Mouse (Mus musculus): ENCODE data around the gene Rmnd5a. TPM values are rescaled to one million over a fixed set of nuclear protein-coding genes. Genes with fewer than 3 reads are reported as not detected.
A peak's percentile ranks its signal among the peaks of the same experiment; 100 is the strongest.
"Not testable (repeated sequence)": the region's sequence is repeated elsewhere in the genome, so short reads cannot be mapped to it uniquely, and the experiment has no call there.

Rmnd5a gene
- polyA plus RNA-seq (2012; ENCODE audit: insufficient read depth, insufficient read length, low replicate concordance, missing spikeins) = 296 and 688 TPM in 2 replicates

GRCm38 (mm10) chr6:71440492-71441250 is at the start of gene Rmnd5a:
TSS of gene Rmnd5a (minus strand) at chr6:71440637.
- Histone ChIP-seq H3K4me3 (ENCODE audit: insufficient read depth, low read depth, low read length) (peak within 1 kb of the TSS; percentile 96), H3K4me1 (ENCODE audit: control insufficient read depth, insufficient read depth, low read length) (peaks cover 7% of the 10 kb centered on the region; the same call in 1 of the 2 replicates), H3K27ac (ENCODE audit: insufficient read depth, low read depth, low read length) (peak within 1 kb of the TSS; percentile 99)
- WGBS = under 1% methylated on average over 75 of the region's 75 CpGs
- TF ChIP-seq POLR2A (IDR thresholded peaks at IDR 0.05; ENCODE audit: insufficient read depth, low read depth, low read length) (peak; percentile 41; the same call in 1 of the 2 replicates), CTCF (IDR thresholded peaks at IDR 0.05; ENCODE audit: insufficient read depth, low read depth, low read length) (peak; percentile 77; the same call in 1 of the 2 replicates)

GRCm38 (mm10) chr6:71487966-71488365 is 47.5 kb upstream of the Rmnd5a start:
- 66% methylated on average over 4 of the region's 4 CpGs for WGBS
- Histone ChIP-seq H3K4me3 (ENCODE audit: insufficient read depth, low read depth, low read length) (no peak overlapping the region), H3K4me1 (ENCODE audit: control insufficient read depth, insufficient read depth, low read length) (no peaks in the 10 kb centered on the region), H3K27ac (ENCODE audit: insufficient read depth, low read depth, low read length) (no peak overlapping the region)
- TF ChIP-seq POLR2A (IDR thresholded peaks at IDR 0.05; ENCODE audit: insufficient read depth, low read depth, low read length) = no peak
- no peak for TF ChIP-seq CTCF (IDR thresholded peaks at IDR 0.05; ENCODE audit: insufficient read depth, low read depth, low read length)

- 94% methylated on average over 1 of the region's 1 CpGs for WGBS
- TF ChIP-seq POLR2A (IDR thresholded peaks at IDR 0.05; ENCODE audit: insufficient read depth, low read depth, low read length) = no peak
- no peak for TF ChIP-seq CTCF (IDR thresholded peaks at IDR 0.05; ENCODE audit: insufficient read depth, low read depth, low read length)
- no peak overlapping the region for H3K4me3 ChIP-seq (ENCODE audit: insufficient read depth, low read depth, low read length)
- no peaks in the 10 kb centered on the region for H3K4me1 ChIP-seq (ENCODE audit: control insufficient read depth, insufficient read depth, low read length)
- H3K27ac ChIP-seq (ENCODE audit: insufficient read depth, low read depth, low read length) = no peak overlapping the region
These were observed 46.4 kb upstream of the Rmnd5a start for GRCm38 (mm10) chr6:71486867-71487266.

GRCm38 (mm10) chr6:71486226-71486625 is 45.8 kb upstream of the Rmnd5a start:
- H3K4me3 ChIP-seq (ENCODE audit: insufficient read depth, low read depth, low read length) = no peak overlapping the region
- TF ChIP-seq POLR2A (IDR thresholded peaks at IDR 0.05; ENCODE audit: insufficient read depth, low read depth, low read length) (no peak), CTCF (IDR thresholded peaks at IDR 0.05; ENCODE audit: insufficient read depth, low read depth, low read length) (no peak)
- WGBS = 76% methylated on average over 2 of the region's 2 CpGs
- no peaks in the 10 kb centered on the region for H3K4me1 ChIP-seq (ENCODE audit: control insufficient read depth, insufficient read depth, low read length)
- no peak overlapping the region for H3K27ac ChIP-seq (ENCODE audit: insufficient read depth, low read depth, low read length)

DNA sequence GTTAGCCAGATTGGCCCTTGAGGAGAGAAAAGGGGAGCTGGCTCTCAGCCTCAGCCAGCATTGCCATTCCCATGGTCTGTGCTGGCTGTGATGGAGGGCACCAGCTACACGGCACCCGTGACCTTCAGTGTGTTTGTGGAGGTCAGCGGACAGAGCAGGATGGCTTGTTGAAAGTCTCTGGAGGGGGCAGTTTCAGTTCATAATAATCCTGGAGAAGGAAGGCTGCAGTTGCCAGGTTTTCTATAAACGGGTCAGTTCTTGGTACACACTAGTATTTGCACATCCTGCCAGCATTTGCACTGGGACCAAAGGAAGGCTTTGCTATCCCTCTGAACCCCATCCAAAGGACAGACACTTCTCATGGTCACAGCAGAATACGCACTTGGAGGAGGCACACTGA is 44.8 kb upstream of the Rmnd5a start:
- Histone ChIP-seq H3K27ac (ENCODE audit: insufficient read depth, low read depth, low read length) (no peak overlapping the region), H3K4me1 (ENCODE audit: control insufficient read depth, insufficient read depth, low read length) (no peaks in the 10 kb centered on the region), H3K4me3 (ENCODE audit: insufficient read depth, low read depth, low read length) (no peak overlapping the region)
- TF ChIP-seq POLR2A (IDR thresholded peaks at IDR 0.05; ENCODE audit: insufficient read depth, low read depth, low read length) = no peak
- TF ChIP-seq CTCF (IDR thresholded peaks at IDR 0.05; ENCODE audit: insufficient read depth, low read depth, low read length) = no peak
- WGBS = 75% methylated on average over 5 of the region's 5 CpGs

DNA sequence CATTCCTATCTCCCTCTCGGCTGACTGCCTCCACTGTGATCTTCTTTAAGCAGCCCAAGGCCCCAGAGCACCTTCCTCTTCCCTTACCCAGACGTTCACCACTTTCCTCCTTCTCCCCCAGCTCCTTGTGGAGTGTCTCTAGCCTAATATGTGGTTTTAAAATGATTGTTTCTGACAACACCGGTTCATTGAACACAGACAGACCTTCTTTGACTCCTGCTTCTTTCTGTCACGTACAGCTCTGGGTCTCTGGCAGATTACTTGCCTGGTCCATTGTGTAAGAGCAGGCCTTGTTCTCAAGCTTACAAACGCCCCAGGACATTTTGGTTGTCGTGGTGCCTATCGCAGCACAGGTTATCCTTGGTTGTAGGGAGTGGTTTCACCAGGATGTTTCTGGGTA is 40.7 kb upstream of the Rmnd5a start:
- TF ChIP-seq CTCF (IDR thresholded peaks at IDR 0.05; ENCODE audit: insufficient read depth, low read depth, low read length) (no peak), POLR2A (IDR thresholded peaks at IDR 0.05; ENCODE audit: insufficient read depth, low read depth, low read length) (no peak)
- WGBS = 48% methylated on average over 7 of the region's 7 CpGs
- no peaks in the 10 kb centered on the region for H3K4me1 ChIP-seq (ENCODE audit: control insufficient read depth, insufficient read depth, low read length)
- no peak overlapping the region for H3K27ac ChIP-seq (ENCODE audit: insufficient read depth, low read depth, low read length)
- H3K4me3 ChIP-seq (ENCODE audit: insufficient read depth, low read depth, low read length) = no peak overlapping the region

DNA sequence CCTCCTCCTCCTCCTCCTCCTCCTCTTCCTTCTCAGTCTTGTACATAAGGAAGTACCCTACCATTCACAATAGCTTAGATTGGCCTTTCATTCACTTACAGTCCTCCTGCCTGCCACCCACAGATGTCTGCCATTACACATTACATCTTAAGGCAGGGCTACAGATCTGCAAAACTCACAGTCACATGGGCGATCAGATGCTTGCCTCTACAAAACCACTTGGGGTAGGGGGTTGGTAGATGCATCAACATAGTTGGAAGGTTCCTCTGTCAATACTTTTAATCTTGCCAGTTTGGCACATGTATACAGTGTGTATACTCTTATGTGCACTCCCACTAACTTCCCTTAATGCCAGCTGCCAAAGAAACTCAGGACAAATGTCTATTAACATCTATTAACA is 39.7 kb upstream of the Rmnd5a start:
- TF ChIP-seq POLR2A (IDR thresholded peaks at IDR 0.05; ENCODE audit: insufficient read depth, low read depth, low read length) (no peak), CTCF (IDR thresholded peaks at IDR 0.05; ENCODE audit: insufficient read depth, low read depth, low read length) (no peak)
- Histone ChIP-seq H3K4me1 (ENCODE audit: control insufficient read depth, insufficient read depth, low read length) (no peaks in the 10 kb centered on the region), H3K4me3 (ENCODE audit: insufficient read depth, low read depth, low read length) (no peak overlapping the region), H3K27ac (ENCODE audit: insufficient read depth, low read depth, low read length) (no peak overlapping the region)
- WGBS = 86% methylated on average over 1 of the region's 1 CpGs

- WGBS = 90% methylated on average over 2 of the region's 2 CpGs
- not testable (repeated sequence) for H3K27ac ChIP-seq (ENCODE audit: insufficient read depth, low read depth, low read length); H3K4me3 ChIP-seq (ENCODE audit: insufficient read depth, low read depth, low read length); H3K4me1 ChIP-seq (ENCODE audit: control insufficient read depth, insufficient read depth, low read length)
These were observed 39.2 kb upstream of the Rmnd5a start for GRCm38 (mm10) chr6:71479588-71479987.

DNA sequence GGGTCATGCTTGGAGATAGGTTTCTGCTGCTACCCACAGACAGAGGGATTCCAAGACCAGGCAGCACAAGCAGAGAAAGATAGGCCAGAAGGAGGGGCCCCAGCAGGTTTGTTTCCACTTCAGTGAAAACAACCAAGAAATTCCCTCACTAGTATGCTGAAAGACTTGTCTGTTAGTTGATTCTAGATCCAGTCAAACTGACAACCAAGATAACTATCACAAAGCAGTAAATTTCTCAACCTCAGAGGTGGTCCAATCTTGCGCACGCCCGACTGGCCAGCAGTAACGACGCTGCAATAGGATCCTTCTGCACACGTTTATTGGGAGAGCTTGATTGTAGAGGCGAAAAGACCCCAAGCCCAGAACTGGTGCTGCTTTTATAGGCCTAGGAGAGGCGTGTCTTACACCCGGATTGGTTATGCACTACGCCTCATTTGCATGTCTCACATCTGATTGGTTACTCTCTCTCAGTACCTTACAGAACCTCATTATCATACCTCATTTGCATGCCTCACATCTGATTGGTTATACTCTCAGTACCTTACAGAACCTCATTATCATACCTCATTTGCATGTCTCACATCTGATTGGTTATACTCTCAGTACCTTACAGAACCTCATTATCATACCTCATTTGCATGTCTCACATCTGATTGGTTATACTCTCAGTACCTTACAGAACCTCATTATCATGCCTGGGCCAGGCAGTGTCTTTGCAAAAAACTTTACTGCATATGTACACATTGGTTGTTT is 38.6 kb upstream of the Rmnd5a start:
- not testable (repeated sequence) for H3K4me1 ChIP-seq (ENCODE audit: control insufficient read depth, insufficient read depth, low read length); H3K27ac ChIP-seq (ENCODE audit: insufficient read depth, low read depth, low read length); H3K4me3 ChIP-seq (ENCODE audit: insufficient read depth, low read depth, low read length)
- 89% methylated on average over 10 of the region's 10 CpGs for WGBS

Data from olfactory bulb, adult 2 months (tissue).